ENCODE assay signal across 20 mouse cellular contexts in the genomic region with DNA sequence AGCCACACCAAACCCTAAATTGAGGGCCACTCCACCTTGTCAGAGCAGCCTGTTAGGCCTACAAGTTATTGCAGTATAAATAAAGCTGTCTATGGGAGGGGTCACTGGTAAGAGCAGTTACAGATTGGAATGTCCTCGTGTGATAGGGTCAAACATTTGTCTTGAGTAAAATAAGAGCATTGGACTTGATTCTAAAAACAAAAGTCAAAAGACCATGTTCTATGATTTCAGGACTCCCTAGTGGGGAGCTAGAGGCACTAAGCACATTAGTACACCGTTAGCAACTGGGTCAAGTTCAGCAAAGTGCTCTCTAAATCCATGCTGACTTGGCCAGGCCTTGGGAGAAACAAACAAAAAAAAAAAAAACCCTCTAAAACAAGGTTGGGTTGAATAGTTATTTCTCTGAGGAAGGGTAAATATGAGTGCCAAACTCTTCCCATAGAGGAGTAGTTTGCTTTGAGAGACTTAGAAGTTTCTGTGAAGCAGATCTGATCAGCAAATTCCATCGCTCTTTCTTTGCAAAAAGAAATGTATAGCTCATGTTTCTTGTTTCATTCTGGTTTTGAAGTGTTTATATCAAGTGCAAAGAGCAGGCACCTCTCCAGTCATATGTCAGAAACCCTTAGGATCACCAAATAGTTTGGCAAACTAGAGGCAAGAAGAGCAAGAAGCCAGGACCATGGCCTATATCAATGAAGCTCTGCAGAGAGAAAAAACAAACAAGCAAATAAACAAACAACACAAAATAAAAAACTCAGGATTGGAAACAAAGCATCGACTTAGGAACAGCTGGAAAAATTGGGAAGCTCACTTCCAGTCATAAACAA. TPM values are rescaled to one million over a fixed set of nuclear protein-coding genes. Genes with fewer than 3 reads are reported as not detected.
A peak's percentile ranks its signal among the peaks of the same experiment; 100 is the strongest.
DNase-seq lines count a peak whose midpoint lies in the region; ATAC-seq and TF ChIP-seq lines count a peak whose summit lies in the region.
"Had no signal": no experiment of that assay in that cellular context is flagged by ENCODE, and none has a peak within 500 bp of the region (broad histone marks: within the 10 kb centered on the region; RNA-seq: fewer than 3 reads in every experiment).

No protein-coding gene starts in this region.

- H3K9me3 ChIP-seq in embryonic facial prominence, embryonic 13.5 days, result no peaks in the 10 kb centered on the region
- no peaks in the 10 kb centered on the region for H3K9me3 ChIP-seq in embryonic facial prominence, embryonic 10.5 days
- H3K9me3 ChIP-seq in lung, embryonic 14.5 days (ENCODE audit: low read depth, low read length), result no peaks in the 10 kb centered on the region
- H3K9me3 ChIP-seq in embryonic facial prominence, embryonic 14.5 days (ENCODE audit: control insufficient read depth, low read length), result no peaks in the 10 kb centered on the region
- H3K9me3 ChIP-seq: forebrain, embryonic 13.5 days; heart, embryonic 15.5 days; hindbrain, embryonic 15.5 days had no signal

- TF ChIP-seq CTCF in lung, embryonic 14.5 days (IDR thresholded peaks at IDR 0.05; ENCODE audit: low read depth), result no peak

- DNase-seq in embryonic facial prominence, embryonic 10.5 days (ENCODE audit: low spot score), result no peak
- DNase-seq in lung, embryonic 14.5 days, result no peak
- DNase-seq in lung, postnatal 10 days, result no peak
- DNase-seq in NIH3T3 (ENCODE audit: low read depth), result peak; percentile 89
- peak; percentile 59 for DNase-seq in embryonic facial prominence, embryonic 14.5 days (ENCODE audit: low spot score)
- DNase-seq in left cerebral cortex, postnatal 14 days (ENCODE audit: low spot score in 2 of 2), result no peak
- DNase-seq: adrenal gland, adult 8-10 months; gastrocnemius, postnatal 10 days; heart, postnatal 4 days; layer of hippocampus, adult 9-11 months; lung, postnatal 14 days; retina, postnatal 1 day; thymus, adult 2 months had no signal

- 56% methylated on average over 4 of the region's 4 CpGs for WGBS in embryonic facial prominence, embryonic 13.5 days
- 76% methylated on average over 4 of the region's 4 CpGs for WGBS in embryonic facial prominence, embryonic 10.5 days
- 45% methylated on average over 4 of the region's 4 CpGs for WGBS in lung, embryonic 14.5 days
- 48% methylated on average over 4 of the region's 4 CpGs for WGBS in embryonic facial prominence, embryonic 14.5 days

- no peak for ATAC-seq in embryonic facial prominence, embryonic 13.5 days (ENCODE audit: insufficient number of reproducible peaks, insufficient read depth, low FRiP score, low TSS enrichment, low read depth)
- no peak for ATAC-seq in lung, embryonic 14.5 days (ENCODE audit: insufficient read depth)
- ATAC-seq in embryonic facial prominence, embryonic 14.5 days (ENCODE audit: low read depth), result no peak
- ATAC-seq: forebrain, embryonic 13.5 days; intestine, embryonic 16.5 days had no signal

- no peaks in the 10 kb centered on the region for H3K27me3 ChIP-seq in embryonic facial prominence, embryonic 13.5 days
- no peaks in the 10 kb centered on the region for H3K27me3 ChIP-seq in embryonic facial prominence, embryonic 10.5 days (replicated peaks; ENCODE audit: low read depth, poor library complexity, severe bottlenecking)
- no peaks in the 10 kb centered on the region for H3K27me3 ChIP-seq in lung, embryonic 14.5 days (ENCODE audit: insufficient read depth, low read length)
- no peaks in the 10 kb centered on the region for H3K27me3 ChIP-seq in embryonic facial prominence, embryonic 14.5 days (replicated peaks; ENCODE audit: control insufficient read depth, insufficient read depth, low read length)
- H3K27me3 ChIP-seq: forebrain, embryonic 13.5 days; heart, embryonic 15.5 days; hindbrain, embryonic 15.5 days had no signal

- no peaks in the 10 kb centered on the region for H3K36me3 ChIP-seq in embryonic facial prominence, embryonic 13.5 days
- no peaks in the 10 kb centered on the region for H3K36me3 ChIP-seq in embryonic facial prominence, embryonic 10.5 days (replicated peaks)
- H3K36me3 ChIP-seq in lung, embryonic 14.5 days (ENCODE audit: insufficient read depth), result no peaks in the 10 kb centered on the region
- no peaks in the 10 kb centered on the region for H3K36me3 ChIP-seq in embryonic facial prominence, embryonic 14.5 days (ENCODE audit: control insufficient read depth, insufficient read depth, low read length)
- H3K36me3 ChIP-seq: heart, embryonic 15.5 days; hindbrain, embryonic 15.5 days had no signal

- no peak overlapping the region for H3K4me3 ChIP-seq in embryonic facial prominence, embryonic 13.5 days
- H3K4me3 ChIP-seq in embryonic facial prominence, embryonic 10.5 days, result no peak overlapping the region
- H3K4me3 ChIP-seq in lung, embryonic 14.5 days (ENCODE audit: low read depth, low read length), result no peak overlapping the region
- no peak overlapping the region for H3K4me3 ChIP-seq in embryonic facial prominence, embryonic 14.5 days (ENCODE audit: low read depth, low read length)
- H3K4me3 ChIP-seq: forebrain, embryonic 13.5 days; heart, embryonic 15.5 days; hindbrain, embryonic 15.5 days; left cerebral cortex, adult 2 months had no signal

- peaks cover 23% of the 10 kb centered on the region for H3K4me1 ChIP-seq in embryonic facial prominence, embryonic 13.5 days
- H3K4me1 ChIP-seq in embryonic facial prominence, embryonic 10.5 days, result peaks cover 20% of the 10 kb centered on the region
- 0 out of 2 replicates have a peak, but pooled peaks cover 4% of the 10 kb centered on the region for H3K4me1 ChIP-seq in lung, embryonic 14.5 days (ENCODE audit: insufficient read depth)
- peaks cover 25% of the 10 kb centered on the region for H3K4me1 ChIP-seq in embryonic facial prominence, embryonic 14.5 days (ENCODE audit: control insufficient read depth, insufficient read depth, low read length)
- H3K4me1 ChIP-seq: forebrain, embryonic 13.5 days; heart, embryonic 15.5 days; hindbrain, embryonic 15.5 days had no signal

- intact Hi-C loops in left cerebral cortex, postnatal 14 days (cut with DNase I), result no loop called here

- H3K9ac ChIP-seq in embryonic facial prominence, embryonic 13.5 days, result no peak overlapping the region
- no peak overlapping the region for H3K9ac ChIP-seq in lung, embryonic 14.5 days
- no peak overlapping the region for H3K9ac ChIP-seq in embryonic facial prominence, embryonic 14.5 days (ENCODE audit: low read depth, low read length)
- H3K9ac ChIP-seq: forebrain, embryonic 13.5 days; heart, embryonic 15.5 days; hindbrain, embryonic 15.5 days had no signal

- H3K4me2 ChIP-seq in embryonic facial prominence, embryonic 13.5 days, result no peak overlapping the region
- no peak overlapping the region for H3K4me2 ChIP-seq in lung, embryonic 14.5 days
- H3K4me2 ChIP-seq in embryonic facial prominence, embryonic 14.5 days (ENCODE audit: low read depth, low read length), result no peak overlapping the region
- H3K4me2 ChIP-seq: forebrain, embryonic 13.5 days; heart, embryonic 15.5 days; hindbrain, embryonic 15.5 days; liver, embryonic 11.5 days had no signal

- H3K27ac ChIP-seq in embryonic facial prominence, embryonic 13.5 days, result peak overlapping the region; percentile 41; the same call in 1 of the 2 replicates
- H3K27ac ChIP-seq in embryonic facial prominence, embryonic 10.5 days (replicated peaks), result no peak overlapping the region
- H3K27ac ChIP-seq in lung, embryonic 14.5 days (ENCODE audit: low read depth), result peak overlapping the region; percentile 42; the same call in 1 of the 2 replicates
- H3K27ac ChIP-seq in embryonic facial prominence, embryonic 14.5 days (replicated peaks; ENCODE audit: low read depth, low read length), result peak overlapping the region; percentile 30; the same call in 1 of the 2 replicates
- H3K27ac ChIP-seq: forebrain, embryonic 13.5 days; heart, embryonic 15.5 days; hindbrain, embryonic 15.5 days; left cerebral cortex, adult 2 months had no signal

RNA-seq across cellular contexts. Expression of a gene that starts 40.8 kb away (rescaled TPM):
- 2.0 and 3.6 TPM in 2 replicates for polyA plus RNA-seq in embryonic facial prominence, embryonic 13.5 days (2015; fragmentation: Nextera tagmentation; extraction: Ambion mirVana)
- 1.7 TPM in 2 replicates for polyA plus RNA-seq in embryonic facial prominence, embryonic 10.5 days (2016; fragmentation: Nextera tagmentation; extraction: Ambion mirVana)
- 4.8 and 5.5 TPM in 2 replicates for polyA plus RNA-seq in lung, embryonic 14.5 days (2014; fragmentation: Nextera tagmentation; extraction: Ambion mirVana)
- polyA plus RNA-seq in embryonic facial prominence, embryonic 14.5 days (2014; fragmentation: Nextera tagmentation; extraction: Ambion mirVana), result 2.3 and 2.4 TPM in 2 replicates
- 10 to 100 TPM; 32.4 to 33.4 TPM for total RNA-seq in left cerebral cortex, postnatal 14 days (2021)

Comparison
In these comparisons a context has a peak if more than half of its experiments do, and no peak if none do; other contexts are left out.
1. DNase-seq: peak in NIH3T3 (single experiment) and embryonic facial prominence, embryonic 14.5 days (single experiment); none in embryonic facial prominence, embryonic 10.5 days (single experiment), lung, embryonic 14.5 days (single experiment), lung, postnatal 10 days (single experiment) and left cerebral cortex, postnatal 14 days (0 of 2).